11 mouse cellular contexts compared by ENCODE assay signal in genomic region chrX:105391029-105391428, GRCm38 (mm10).
DNase-seq lines count a peak whose midpoint lies in the region; ATAC-seq lines count a peak whose summit lies in the region.
"Had no signal": no experiment of that assay in that cellular context is flagged by ENCODE, and none has a peak within 500 bp of the region (broad histone marks: within the 10 kb centered on the region; RNA-seq: fewer than 3 reads in every experiment).

No protein-coding gene starts in this region.

- peak overlapping the region; percentile 55 for H3K9ac ChIP-seq in forebrain, embryonic 14.5 days (ENCODE audit: low read length)
- peak overlapping the region; percentile 57 for H3K9ac ChIP-seq in midbrain, embryonic 11.5 days (ENCODE audit: low read length)

- no peaks in the 10 kb centered on the region for H3K27me3 ChIP-seq in forebrain, embryonic 14.5 days (replicated peaks; ENCODE audit: control insufficient read depth, insufficient read depth, low read length)
- peaks cover 13% of the 10 kb centered on the region for H3K27me3 ChIP-seq in midbrain, embryonic 11.5 days (ENCODE audit: control insufficient read depth, insufficient read depth, low read length)

- H3K27ac ChIP-seq in forebrain, embryonic 14.5 days (ENCODE audit: low read depth, low read length): peak overlapping the region; percentile 83; the same call in 1 of the 2 replicates
- peak overlapping the region; percentile 81; the same call in 1 of the 2 replicates for H3K27ac ChIP-seq in midbrain, embryonic 11.5 days (ENCODE audit: low read depth, low read length)

- H3K4me3 ChIP-seq in forebrain, embryonic 14.5 days (ENCODE audit: low read depth, low read length): peak overlapping the region; percentile 35
- peak overlapping the region; percentile 33 for H3K4me3 ChIP-seq in midbrain, embryonic 11.5 days (ENCODE audit: low read depth, low read length)

- H3K9me3 ChIP-seq in forebrain, embryonic 14.5 days (replicated peaks; ENCODE audit: control insufficient read depth, low read length): no peaks in the 10 kb centered on the region
- no peaks in the 10 kb centered on the region for H3K9me3 ChIP-seq in midbrain, embryonic 11.5 days (ENCODE audit: control insufficient read depth, low read length)

- peaks cover 11% of the 10 kb centered on the region; the same call in 1 of the 2 replicates for H3K36me3 ChIP-seq in forebrain, embryonic 14.5 days (ENCODE audit: control insufficient read depth, insufficient read depth, low read length)
- peaks cover 2% of the 10 kb centered on the region; the same call in 1 of the 2 replicates for H3K36me3 ChIP-seq in midbrain, embryonic 11.5 days (ENCODE audit: control insufficient read depth, insufficient read depth, low read length)

- peak; percentile 35; the same call in 1 of the 2 replicates for ATAC-seq in forebrain, embryonic 14.5 days
- ATAC-seq in midbrain, embryonic 11.5 days (ENCODE audit: low FRiP score): no peak
- ATAC-seq: lung, postnatal 0 days had no signal

- H3K4me1 ChIP-seq in forebrain, embryonic 14.5 days (ENCODE audit: control insufficient read depth, insufficient read depth, low read length): no peaks in the 10 kb centered on the region; the same call in 1 of the 2 replicates
- H3K4me1 ChIP-seq in midbrain, embryonic 11.5 days (ENCODE audit: control insufficient read depth, insufficient read depth, low read length): 0 out of 2 replicates have a peak, but pooled peaks cover 2% of the 10 kb centered on the region

- peak; percentile 64 for DNase-seq in brain, adult 2 months (ENCODE audit: low read depth, low spot score)
- peak; percentile 43 for DNase-seq in cerebellum, adult 9-10 months
- peak; percentile 10 for DNase-seq in forebrain, embryonic 14.5 days (ENCODE audit: low spot score)
- no peak for DNase-seq in midbrain, embryonic 11.5 days (ENCODE audit: low spot score, missing footprints)
- no peak for DNase-seq in thymus, postnatal 25 days
- DNase-seq in spleen, postnatal 36 days (ENCODE audit: low spot score in 2 of 2): no peak
- DNase-seq in adrenal gland, adult 18-20 months (ENCODE audit: low spot score in 2 of 2): no peak
- DNase-seq in adrenal gland, postnatal 36 days: no peak
- DNase-seq: gastrocnemius, postnatal 10 days; liver had no signal

- peak overlapping the region; percentile 50 for H3K4me2 ChIP-seq in forebrain, embryonic 14.5 days (ENCODE audit: low read length)
- peak overlapping the region; percentile 56 for H3K4me2 ChIP-seq in midbrain, embryonic 11.5 days

Comparison
In these comparisons a context has a peak if more than half of its experiments do, and no peak if none do; other contexts are left out.
1. DNase-seq: peak in brain, adult 2 months (single experiment), cerebellum, adult 9-10 months (single experiment) and forebrain, embryonic 14.5 days (single experiment); none in midbrain, embryonic 11.5 days (single experiment), thymus, postnatal 25 days (single experiment), spleen, postnatal 36 days (0 of 2), adrenal gland, adult 18-20 months (0 of 2) and adrenal gland, postnatal 36 days (0 of 2).